In genomic region chr10:30745238-30745974, GRCm38 (mm10) we compare ENCODE assay signal across 13 mouse cellular contexts. TPM values are rescaled to one million over a fixed set of nuclear protein-coding genes. Genes with fewer than 3 reads are reported as not detected.
DNase-seq lines count a peak whose midpoint lies in the region; TF ChIP-seq lines count a peak whose summit lies in the region.
"Had no signal": no experiment of that assay in that cellular context is flagged by ENCODE, and none has a peak within 500 bp of the region (broad histone marks: within the 10 kb centered on the region; RNA-seq: fewer than 3 reads in every experiment).

No protein-coding gene starts in this region.

- no peak overlapping the region for H3K9ac ChIP-seq in ES-Bruce4 (ENCODE audit: low read depth, poor library complexity, severe bottlenecking)
- H3K9ac ChIP-seq: forebrain, embryonic 13.5 days; heart, embryonic 15.5 days; limb, embryonic 12.5 days had no signal

- H3K4me3 ChIP-seq in ES-Bruce4 (ENCODE audit: low read depth, low read length), result no peak overlapping the region
- no peak overlapping the region for H3K4me3 ChIP-seq in limb, embryonic 10.5 days
- H3K4me3 ChIP-seq: forebrain, embryonic 13.5 days; heart, embryonic 15.5 days; limb, embryonic 12.5 days; myocyte had no signal

- DNase-seq in heart, adult 11 months, result peak; percentile 61
- no peak for DNase-seq in heart, postnatal 25 days (ENCODE audit: low spot score)
- peak; percentile 28 to 41 for DNase-seq in cerebellum, postnatal 25 days
- peak; percentile 56 for DNase-seq in kidney, postnatal 14 days
- DNase-seq in limb, embryonic 10.5 days (ENCODE audit: low spot score), result no peak
- DNase-seq in lung, postnatal 4 days, result no peak
- no peak for DNase-seq in urinary bladder, postnatal 14 days (ENCODE audit: low spot score)
- DNase-seq: thymus, postnatal 14 days had no signal

- no peaks in the 10 kb centered on the region for H3K36me3 ChIP-seq in ES-Bruce4 (ENCODE audit: control insufficient read depth, insufficient read depth, low read length, poor library complexity, severe bottlenecking)
- H3K36me3 ChIP-seq in limb, embryonic 10.5 days, result no peaks in the 10 kb centered on the region
- H3K36me3 ChIP-seq: heart, embryonic 15.5 days; limb, embryonic 12.5 days had no signal

- TF ChIP-seq POLR2A in ES-Bruce4 (IDR thresholded peaks at IDR 0.05; ENCODE audit: insufficient read depth, low read length), result no peak

- intact Hi-C loops in heart, postnatal 25 days (cut with DNase I), result no loop called here

- H3K9me3 ChIP-seq in ES-Bruce4 (replicated peaks; ENCODE audit: control insufficient read depth, insufficient read depth, low read length, poor library complexity, severe bottlenecking), result no peaks in the 10 kb centered on the region
- H3K9me3 ChIP-seq in limb, embryonic 10.5 days (replicated peaks), result no peaks in the 10 kb centered on the region
- H3K9me3 ChIP-seq: forebrain, embryonic 13.5 days; heart, embryonic 15.5 days; limb, embryonic 12.5 days had no signal

- H3K27me3 ChIP-seq in ES-Bruce4 (ENCODE audit: control insufficient read depth, insufficient read depth, low read length, poor library complexity, severe bottlenecking), result no peaks in the 10 kb centered on the region
- no peaks in the 10 kb centered on the region for H3K27me3 ChIP-seq in limb, embryonic 10.5 days (ENCODE audit: low read depth, poor library complexity, severe bottlenecking)
- H3K27me3 ChIP-seq: forebrain, embryonic 13.5 days; heart, embryonic 15.5 days; limb, embryonic 12.5 days had no signal

- WGBS in limb, embryonic 10.5 days, result 90% methylated on average over 3 of the region's 3 CpGs

- TF ChIP-seq EP300 in ES-Bruce4 (IDR thresholded peaks at IDR 0.05; ENCODE audit: insufficient read depth, low read depth, low read length), result no peak

- peak overlapping the region; percentile 59; the same call in 1 of the 2 replicates for H3K27ac ChIP-seq in ES-Bruce4 (ENCODE audit: insufficient read depth, low read length)
- H3K27ac ChIP-seq in limb, embryonic 10.5 days, result no peak overlapping the region
- H3K27ac ChIP-seq: forebrain, embryonic 13.5 days; heart, embryonic 15.5 days; limb, embryonic 12.5 days had no signal

- H3K4me1 ChIP-seq in ES-Bruce4 (ENCODE audit: control insufficient read depth, insufficient read depth, low read length), result peaks cover 4% of the 10 kb centered on the region
- H3K4me1 ChIP-seq in limb, embryonic 10.5 days, result no peaks in the 10 kb centered on the region
- H3K4me1 ChIP-seq: heart, embryonic 15.5 days had no signal

- TF ChIP-seq CTCF in ES-Bruce4 (IDR thresholded peaks at IDR 0.05; ENCODE audit: low read depth, low read length), result no peak

RNA-seq across cellular contexts. Expression of gene Ncoa7, which starts 57.7 kb away (rescaled TPM):
- total RNA-seq in heart, postnatal 25 days (2021), result 1 to 10 TPM; 4.2 to 5.3 TPM
- polyA plus RNA-seq in ES-Bruce4 (2011; ENCODE audit: insufficient read depth, insufficient read length, low read depth, missing spikeins), result 11.4 and 11.7 TPM in 2 replicates
- 6.2 and 8.2 TPM in 2 replicates for polyA plus RNA-seq in limb, embryonic 10.5 days (2016; fragmentation: Nextera tagmentation; extraction: Ambion mirVana)

Comparison
In these comparisons a context has a peak if more than half of its experiments do, and no peak if none do; other contexts are left out.
1. DNase-seq: peak in heart, adult 11 months (single experiment), cerebellum, postnatal 25 days (2 of 2) and kidney, postnatal 14 days (single experiment); none in heart, postnatal 25 days (single experiment), limb, embryonic 10.5 days (single experiment), lung, postnatal 4 days (0 of 2) and urinary bladder, postnatal 14 days (single experiment).